Mouse (Mus musculus) stomach, embryonic 15.5 days (tissue): Measurements from ENCODE around the gene Sptb. TPM values are rescaled to one million over a fixed set of nuclear protein-coding genes. Genes with fewer than 3 reads are reported as not detected.
A peak's percentile ranks its signal among the peaks of the same experiment; 100 is the strongest.

ENCODE experiments used
- ATAC-seq: fragments of 200-750 bp; cut with Nextera tagmentation; 2 replicates; pipeline ENCODE4 v1.8.0; 2017; ENCODE audit warnings: low read depth, moderate number of reproducible peaks, moderate TSS enrichment; ENCODE audit not compliant: insufficient read depth, low FRiP score
- H3K27ac ChIP-seq: fragments of 300-500 bp; sonication (generic); 2 replicates; pipeline ENCODE4 v1.5.1; 2015; ENCODE audit warnings: mild to moderate bottlenecking, inconsistent platforms
- H3K27me3 ChIP-seq: fragments of 300-500 bp; sonication (generic); replicated peaks from 2 replicates; pipeline ENCODE4 v1.6.1; 2015; ENCODE audit warnings: inconsistent platforms
- H3K36me3 ChIP-seq: fragments of 300-500 bp; sonication (generic); 2 replicates; pipeline ENCODE4 v1.6.1; 2015; ENCODE audit warnings: inconsistent platforms
- H3K4me1 ChIP-seq: fragments of 300-500 bp; sonication (generic); 2 replicates; pipeline ENCODE4 v1.6.1; 2015; ENCODE audit warnings: inconsistent platforms
- H3K4me2 ChIP-seq: fragments of 300-500 bp; sonication (generic); 2 replicates; pipeline ENCODE4 v1.6.1; 2015; ENCODE audit warnings: mild to moderate bottlenecking, inconsistent platforms
- H3K4me3 ChIP-seq: fragments of 300-500 bp; sonication (generic); replicated peaks from 2 replicates; pipeline ENCODE4 v1.5.1; 2015; ENCODE audit warnings: inconsistent platforms
- H3K9ac ChIP-seq: fragments of 300-500 bp; sonication (generic); 2 replicates; pipeline ENCODE4 v1.6.1; 2015; ENCODE audit warnings: inconsistent platforms
- H3K9me3 ChIP-seq: fragments of 300-500 bp; sonication (generic); 2 replicates; pipeline ENCODE4 v1.6.1; 2016; ENCODE audit warnings: inconsistent platforms
- WGBS: fragments of 180-500 bp; shearing (Covaris S2); methylation state at CpG from one replicate; pipeline ENCODE4 v1.1.7; 2015; 5-methylcytosine and 5-hydroxymethylcytosine counted together
- polyA plus RNA-seq: library from polyadenylated mRNA; unstranded; fragments of >200 nt; fragmentation: Nextera tagmentation; extraction: Ambion mirVana; gene quantifications from 2 replicates; pipeline ENCODE4 v1.2.1, GENCODE M21; 2015

Sptb gene
- polyA plus RNA-seq, 1 experiment from 2014 or later = 5.0 TPM

GRCm38 (mm10) chr12:76596292-76597023 lies 113.9 kb downstream of the Sptb start:
- Histone ChIP-seq H3K4me2 (no peak overlapping the region), H3K9me3 (no peaks in the 10 kb centered on the region), H3K27me3 (no peaks in the 10 kb centered on the region), H3K27ac (no peak overlapping the region), H3K4me1 (peaks cover 15% of the 10 kb centered on the region; the same call in 1 of the 2 replicates), H3K9ac (no peak overlapping the region), H3K36me3 (no peaks in the 10 kb centered on the region), H3K4me3 (no peak overlapping the region)
- 59% methylated on average over 15 of the region's 15 CpGs for WGBS
- no peak for ATAC-seq

GRCm38 (mm10) chr12:76595830-76596229 lies 114.5 kb downstream of the Sptb start:
- H3K36me3 ChIP-seq = no peaks in the 10 kb centered on the region
- H3K4me2 ChIP-seq = no peak overlapping the region
- H3K9me3 ChIP-seq = no peaks in the 10 kb centered on the region
- peaks cover 15% of the 10 kb centered on the region; the same call in 1 of the 2 replicates for H3K4me1 ChIP-seq
- H3K9ac ChIP-seq = no peak overlapping the region
- H3K27me3 ChIP-seq = no peaks in the 10 kb centered on the region
- WGBS = 83% methylated on average over 2 of the region's 2 CpGs
- no peak for ATAC-seq
- no peak overlapping the region for H3K4me3 ChIP-seq
- H3K27ac ChIP-seq = no peak overlapping the region

GRCm38 (mm10) chr12:76594556-76594955 lies 115.8 kb downstream of the Sptb start:
- Histone ChIP-seq H3K4me3 (no peak overlapping the region), H3K4me1 (peaks cover 20% of the 10 kb centered on the region), H3K27me3 (no peaks in the 10 kb centered on the region), H3K9ac (no peak overlapping the region), H3K27ac (peak overlapping the region; percentile 81), H3K4me2 (no peak overlapping the region), H3K36me3 (no peaks in the 10 kb centered on the region), H3K9me3 (no peaks in the 10 kb centered on the region)
- WGBS = 59% methylated on average over 3 of the region's 3 CpGs
- ATAC-seq = no peak

- Histone ChIP-seq H3K4me1 (peaks cover 21% of the 10 kb centered on the region), H3K27me3 (no peaks in the 10 kb centered on the region), H3K4me3 (no peak overlapping the region), H3K9ac (no peak overlapping the region), H3K4me2 (peak overlapping the region; percentile 2; the same call in 1 of the 2 replicates), H3K36me3 (no peaks in the 10 kb centered on the region), H3K9me3 (no peaks in the 10 kb centered on the region), H3K27ac (peak overlapping the region; percentile 81)
- peak; percentile 83 for ATAC-seq
- WGBS = 7% methylated on average over 7 of the region's 7 CpGs
Measured at GRCm38 (mm10) chr12:76593839-76594322, 116.5 kb downstream of the Sptb start.

GRCm38 (mm10) chr12:76593254-76593653 lies 117.1 kb downstream of the Sptb start:
- peak overlapping the region; percentile 81 for H3K27ac ChIP-seq
- no peaks in the 10 kb centered on the region for H3K36me3 ChIP-seq
- no peak for ATAC-seq
- peaks cover 21% of the 10 kb centered on the region for H3K4me1 ChIP-seq
- no peaks in the 10 kb centered on the region for H3K27me3 ChIP-seq
- H3K9ac ChIP-seq = no peak overlapping the region
- 83% methylated on average over 6 of the region's 6 CpGs for WGBS
- H3K4me3 ChIP-seq = no peak overlapping the region
- H3K9me3 ChIP-seq = no peaks in the 10 kb centered on the region
- no peak overlapping the region for H3K4me2 ChIP-seq

- Histone ChIP-seq H3K4me2 (no peak overlapping the region), H3K36me3 (no peaks in the 10 kb centered on the region), H3K9ac (no peak overlapping the region), H3K4me1 (peaks cover 21% of the 10 kb centered on the region), H3K9me3 (no peaks in the 10 kb centered on the region), H3K27me3 (no peaks in the 10 kb centered on the region), H3K27ac (no peak overlapping the region), H3K4me3 (no peak overlapping the region)
- 58% methylated on average over 1 of the region's 1 CpGs for WGBS
- no peak for ATAC-seq
Measured at GRCm38 (mm10) chr12:76592213-76592612, 118.1 kb downstream of the Sptb start.

- Histone ChIP-seq H3K27ac (no peak overlapping the region), H3K9me3 (no peaks in the 10 kb centered on the region), H3K4me1 (peaks cover 21% of the 10 kb centered on the region), H3K9ac (no peak overlapping the region), H3K4me3 (no peak overlapping the region), H3K27me3 (no peaks in the 10 kb centered on the region), H3K36me3 (no peaks in the 10 kb centered on the region), H3K4me2 (no peak overlapping the region)
- WGBS = 89% methylated on average over 3 of the region's 3 CpGs
- no peak for ATAC-seq
Measured at GRCm38 (mm10) chr12:76591037-76591436, 119.3 kb downstream of the Sptb start.

GRCm38 (mm10) chr12:76589531-76589930 lies 120.8 kb downstream of the Sptb start:
- 42% methylated on average over 6 of the region's 6 CpGs for WGBS
- no peaks in the 10 kb centered on the region for H3K27me3 ChIP-seq
- ATAC-seq = no peak
- H3K4me2 ChIP-seq = no peak overlapping the region
- H3K4me3 ChIP-seq = no peak overlapping the region
- peaks cover 19% of the 10 kb centered on the region for H3K4me1 ChIP-seq
- H3K36me3 ChIP-seq = no peaks in the 10 kb centered on the region
- no peak overlapping the region for H3K9ac ChIP-seq
- peak overlapping the region; percentile 46; the same call in 1 of the 2 replicates for H3K27ac ChIP-seq
- no peaks in the 10 kb centered on the region for H3K9me3 ChIP-seq

GRCm38 (mm10) chr12:76587357-76587756 lies 123.0 kb downstream of the Sptb start:
- Histone ChIP-seq H3K4me3 (no peak overlapping the region), H3K27ac (no peak overlapping the region), H3K27me3 (no peaks in the 10 kb centered on the region), H3K9ac (no peak overlapping the region), H3K4me2 (no peak overlapping the region), H3K4me1 (peaks cover 14% of the 10 kb centered on the region), H3K36me3 (no peaks in the 10 kb centered on the region), H3K9me3 (no peaks in the 10 kb centered on the region)
- ATAC-seq = no peak
- whole genome bisulfite sequencing = 73% methylated on average over 11 of the region's 11 CpGs

GRCm38 (mm10) chr12:76585028-76585427 lies 125.3 kb downstream of the Sptb start:
- no peaks in the 10 kb centered on the region for H3K9me3 ChIP-seq
- no peak overlapping the region for H3K27ac ChIP-seq
- no peak overlapping the region for H3K9ac ChIP-seq
- H3K4me3 ChIP-seq = no peak overlapping the region
- H3K36me3 ChIP-seq = no peaks in the 10 kb centered on the region
- no peaks in the 10 kb centered on the region for H3K27me3 ChIP-seq
- H3K4me1 ChIP-seq = peaks cover 14% of the 10 kb centered on the region
- ATAC-seq = no peak
- no peak overlapping the region for H3K4me2 ChIP-seq

GRCm38 (mm10) chr12:76583454-76583853 lies 126.9 kb downstream of the Sptb start:
- Histone ChIP-seq H3K4me3 (no peak overlapping the region), H3K27me3 (no peaks in the 10 kb centered on the region), H3K9me3 (no peaks in the 10 kb centered on the region), H3K4me1 (peaks cover 8% of the 10 kb centered on the region), H3K27ac (no peak overlapping the region), H3K9ac (no peak overlapping the region), H3K36me3 (peaks cover under 1% of the 10 kb centered on the region; the same call in 1 of the 2 replicates), H3K4me2 (no peak overlapping the region)
- ATAC-seq = no peak
- WGBS = 94% methylated on average over 7 of the region's 7 CpGs

- Histone ChIP-seq H3K27ac (no peak overlapping the region), H3K4me1 (peaks cover 8% of the 10 kb centered on the region), H3K9ac (no peak overlapping the region), H3K9me3 (no peaks in the 10 kb centered on the region), H3K27me3 (no peaks in the 10 kb centered on the region), H3K4me3 (no peak overlapping the region), H3K4me2 (no peak overlapping the region), H3K36me3 (peaks cover 7% of the 10 kb centered on the region)
- WGBS = 24% methylated on average over 6 of the region's 6 CpGs
- ATAC-seq = 0 out of 2 replicates have a peak, but pooled peaks have one; percentile 8
Measured at GRCm38 (mm10) chr12:76582841-76583240, 127.5 kb downstream of the Sptb start.
